Mouse (Mus musculus) CD8-positive naive resting alpha-beta T cell, adult 2 months (primary cell): ENCODE data around the gene Pcgf6.
"Not testable (repeated sequence)": the region's sequence is repeated elsewhere in the genome, so short reads cannot be mapped to it uniquely, and the experiment has no call there.

Experiments
- DNase-seq, 2 experiments: peaks; one replicate each; pipeline ENCODE4 v3.0.0; 2022; ENCODE audit warnings: low read depth in 2 of 2, low spot score in 2 of 2

Pcgf6 gene

DNA sequence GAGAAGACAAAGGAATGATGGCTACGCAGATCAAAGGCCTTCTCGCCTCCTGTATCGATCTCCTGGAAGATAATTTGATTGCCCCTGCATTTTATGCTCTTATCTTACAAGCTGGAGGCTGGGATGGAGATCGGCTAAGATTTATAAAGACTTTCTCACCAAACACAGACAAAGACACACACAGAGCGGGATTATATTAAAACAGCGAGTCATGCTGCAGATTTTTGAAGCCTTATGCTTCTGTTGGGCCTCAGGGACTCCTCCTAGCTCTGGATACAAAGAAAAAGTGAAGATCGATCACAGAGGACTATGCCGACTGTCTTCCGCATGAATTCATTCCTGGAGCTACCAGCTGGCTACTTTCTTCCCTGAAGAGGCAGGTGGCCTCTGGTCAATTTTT is 20.9 kb downstream of the Pcgf6 start:
- no peak for DNase-seq

DNA sequence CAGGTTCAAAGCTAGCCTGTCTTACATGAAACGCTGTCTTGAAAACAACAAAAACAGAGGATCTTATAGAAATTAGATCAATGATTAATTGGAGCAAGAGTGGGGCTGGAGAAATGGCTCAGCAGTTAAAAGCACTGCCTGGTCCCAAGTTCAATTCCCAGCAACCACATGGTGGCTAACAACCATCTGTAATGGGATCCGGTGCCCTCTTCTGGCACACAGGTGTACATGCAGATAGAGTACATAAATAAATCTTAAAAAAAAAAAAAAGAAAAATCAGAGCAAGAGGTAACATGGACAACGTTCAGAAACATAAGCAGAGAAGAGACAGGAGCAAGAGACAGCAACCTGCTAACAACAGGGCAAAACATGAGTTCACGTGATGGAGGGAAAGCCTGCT is 24.2 kb downstream of the Pcgf6 start:
- DNase-seq = no peak

DNA sequence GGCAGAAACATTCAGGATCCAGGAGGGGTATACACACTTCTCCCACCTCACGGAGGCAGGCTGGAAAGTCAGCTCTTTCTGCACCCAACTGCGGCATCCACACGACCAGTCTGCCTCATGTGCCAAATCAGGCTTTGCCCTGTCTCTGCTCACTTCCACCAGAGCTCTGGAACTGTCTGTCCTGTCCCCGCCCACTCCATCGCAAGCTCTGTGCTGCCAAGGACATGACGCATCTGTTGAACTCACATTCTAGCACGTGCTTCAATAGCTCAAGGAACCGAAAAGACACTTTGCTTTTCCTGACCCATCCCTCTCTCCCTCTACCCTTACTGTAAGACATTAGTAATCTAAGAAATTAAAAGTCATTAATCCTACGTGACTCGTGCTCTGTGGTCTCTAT is 25.8 kb downstream of the Pcgf6 start:
- no peak for DNase-seq

- no peak for DNase-seq
Measured at GRCm38 (mm10) chr19:47023546-47023945, 27.2 kb downstream of the Pcgf6 start.

DNA sequence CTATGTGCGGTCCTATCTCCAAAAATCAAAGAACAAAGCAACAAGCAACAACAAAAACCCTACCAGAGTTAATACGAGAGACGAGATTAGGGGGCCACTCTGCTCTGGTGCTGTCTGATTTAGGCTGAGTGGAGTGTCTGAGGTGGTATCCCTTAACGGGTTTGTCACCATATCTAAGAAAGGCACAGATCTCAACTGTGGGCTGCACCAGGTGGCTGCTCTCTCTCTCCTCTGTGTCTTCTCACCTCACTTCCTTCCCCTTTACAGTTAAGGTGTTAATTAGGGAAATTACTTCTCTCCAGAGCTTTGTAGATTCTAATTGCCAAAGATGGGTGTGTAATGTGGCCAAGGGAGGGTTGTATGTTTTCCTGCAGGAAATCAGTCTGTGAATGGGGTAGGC is 28.0 kb downstream of the Pcgf6 start:
- DNase-seq = no peak

GRCm38 (mm10) chr19:47019326-47019725 is 31.4 kb downstream of the Pcgf6 start:
- no peak for DNase-seq

DNA sequence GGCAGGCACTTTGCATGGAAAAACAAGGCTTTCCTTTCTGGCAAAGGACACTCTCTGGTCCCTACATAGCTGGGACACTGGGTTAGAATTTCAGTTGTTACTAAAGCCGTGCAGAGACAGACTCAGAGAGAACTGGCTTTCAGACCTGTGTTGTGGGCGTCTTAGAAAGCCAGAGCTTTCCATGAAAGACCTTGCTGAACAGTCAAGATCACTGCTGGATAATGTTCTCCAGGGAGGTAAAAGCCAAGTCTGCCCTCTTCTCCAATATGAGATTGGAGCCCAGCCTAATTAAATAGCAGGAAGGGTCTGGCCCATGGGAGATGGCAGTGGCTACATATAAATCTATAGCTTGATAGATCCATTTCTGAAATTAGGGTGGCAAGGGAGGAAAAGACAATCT is 32.4 kb downstream of the Pcgf6 start:
- no peak for DNase-seq

- no peak for DNase-seq
Measured at GRCm38 (mm10) chr19:47017831-47018230, 32.9 kb downstream of the Pcgf6 start.

- peak in 1 of 2 experiments; percentile 16 for DNase-seq
Measured at GRCm38 (mm10) chr19:47016487-47016886, 34.2 kb downstream of the Pcgf6 start.

- DNase-seq = no peak
Measured at GRCm38 (mm10) chr19:47015965-47016364, 34.7 kb downstream of the Pcgf6 start.

DNA sequence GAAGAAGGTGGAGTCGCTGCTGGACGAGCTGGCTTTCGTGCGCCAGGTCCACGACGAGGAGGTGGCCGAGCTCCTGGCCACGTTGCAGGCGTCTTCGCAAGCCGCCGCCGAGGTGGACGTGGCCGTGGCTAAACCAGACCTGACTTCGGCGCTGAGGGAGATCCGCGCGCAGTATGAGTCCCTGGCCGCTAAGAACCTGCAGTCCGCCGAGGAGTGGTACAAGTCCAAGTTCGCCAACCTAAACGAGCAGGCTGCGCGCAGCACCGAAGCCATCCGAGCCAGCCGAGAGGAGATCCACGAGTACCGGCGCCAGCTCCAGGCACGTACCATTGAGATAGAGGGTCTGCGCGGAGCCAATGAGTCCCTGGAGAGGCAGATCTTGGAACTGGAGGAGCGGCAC is 35.3 kb downstream of the Pcgf6 start:
- DNase-seq = no peak

GRCm38 (mm10) chr19:47014447-47015381 is 36.0 kb downstream of the Pcgf6 start, which contains the start of the genes Ina and Nt5c2:
Ina (plus strand) TSS chr19:47014698.
Nt5c2 (minus strand) TSS chr19:47015153.
- DNase-seq = no peak

DNA sequence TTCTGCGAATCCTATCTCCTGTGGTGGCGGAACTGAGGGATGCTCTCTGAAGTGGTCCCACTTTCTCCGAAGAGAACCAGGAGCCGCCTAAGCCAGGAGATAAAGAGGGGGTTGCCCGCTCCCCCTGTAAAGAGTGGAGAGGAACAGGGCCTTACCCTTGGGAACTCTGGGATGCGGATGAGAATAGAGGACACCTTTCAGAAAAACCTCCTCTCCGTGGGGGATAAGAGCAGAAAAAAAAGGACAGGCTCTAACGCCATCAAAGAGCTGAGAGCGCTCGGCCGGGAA is 36.6 kb downstream of the Pcgf6 start:
- DNase-seq = no peak

DNA sequence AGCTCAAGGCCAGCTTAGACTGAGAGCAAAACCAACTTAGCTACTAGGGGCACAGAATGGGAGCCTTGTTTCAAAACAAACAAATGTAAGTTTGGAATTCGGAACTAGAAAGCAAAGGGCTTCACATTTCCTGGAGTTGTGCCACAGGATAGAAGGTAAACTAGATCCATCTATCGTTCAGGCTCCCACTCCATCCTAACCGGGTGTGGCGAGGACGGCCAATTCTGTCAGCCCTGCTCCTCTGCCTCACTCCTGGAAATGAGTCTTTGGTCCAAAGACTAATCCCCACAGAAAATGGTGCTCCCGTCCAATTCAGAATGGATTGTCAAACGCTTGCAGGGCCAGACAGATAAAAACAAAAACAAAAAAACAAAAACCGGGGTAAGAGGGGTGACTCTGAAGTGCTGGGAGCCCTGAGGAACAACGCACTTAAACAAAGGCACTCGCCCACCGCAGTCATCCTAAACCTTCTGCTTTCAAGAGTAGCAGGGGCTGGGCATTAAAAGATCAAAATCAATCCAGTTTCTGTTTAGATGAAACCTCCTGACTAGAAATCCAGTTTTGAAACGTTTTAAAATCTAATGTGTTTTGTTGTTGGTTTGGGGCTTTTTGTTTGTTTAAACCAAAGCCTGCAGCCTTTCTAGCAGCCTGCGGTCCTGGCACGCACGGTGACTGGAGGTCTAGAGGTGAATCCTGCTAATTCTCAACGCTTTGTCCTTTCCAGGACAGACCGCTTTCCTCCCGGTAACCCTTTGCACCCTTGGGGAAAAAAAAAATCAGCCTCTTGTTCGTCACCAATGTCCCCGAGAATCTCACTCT is 37.2 kb downstream of the Pcgf6 start:
- no peak for DNase-seq

GRCm38 (mm10) chr19:47012521-47013130 is 38.1 kb downstream of the Pcgf6 start:
- no peak for DNase-seq

DNA sequence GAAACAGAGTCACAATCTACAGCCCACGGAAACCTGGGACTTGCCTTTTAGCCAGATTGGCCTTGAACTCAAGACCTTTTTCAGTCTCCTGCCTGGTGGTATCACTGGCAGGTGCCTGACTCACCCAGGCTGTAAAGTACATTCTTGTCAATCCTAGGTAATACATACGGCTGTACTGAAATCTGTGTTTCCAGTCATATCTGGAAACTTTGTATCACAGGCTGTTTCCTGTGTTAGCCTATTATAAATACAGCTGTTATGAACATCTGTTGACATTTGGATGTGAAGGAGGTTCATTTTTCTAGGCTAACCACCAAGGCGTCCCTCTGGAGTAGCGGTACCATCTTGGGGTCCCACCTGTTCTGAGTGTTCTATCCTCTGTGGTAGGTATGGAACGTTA is 40.8 kb downstream of the Pcgf6 start:
- no peak for DNase-seq

DNA sequence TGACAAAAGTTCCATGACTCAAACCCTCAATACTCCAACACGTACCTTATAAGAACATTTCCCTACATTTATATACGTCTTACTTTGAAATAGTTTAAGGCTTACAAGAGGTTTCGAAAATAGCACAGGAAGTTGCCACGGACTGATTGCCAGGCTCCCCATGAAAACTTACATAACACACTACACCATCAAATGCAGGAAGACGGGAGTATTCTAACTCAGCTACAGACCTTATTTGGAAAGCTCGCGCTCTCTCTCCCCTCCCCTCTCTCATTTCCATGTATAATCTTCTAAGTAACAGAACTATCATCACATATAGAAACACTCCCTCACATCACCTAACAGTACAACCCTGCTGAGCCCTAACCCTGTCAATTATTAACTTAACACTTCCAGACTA is 41.3 kb downstream of the Pcgf6 start:
- no peak for DNase-seq

DNA sequence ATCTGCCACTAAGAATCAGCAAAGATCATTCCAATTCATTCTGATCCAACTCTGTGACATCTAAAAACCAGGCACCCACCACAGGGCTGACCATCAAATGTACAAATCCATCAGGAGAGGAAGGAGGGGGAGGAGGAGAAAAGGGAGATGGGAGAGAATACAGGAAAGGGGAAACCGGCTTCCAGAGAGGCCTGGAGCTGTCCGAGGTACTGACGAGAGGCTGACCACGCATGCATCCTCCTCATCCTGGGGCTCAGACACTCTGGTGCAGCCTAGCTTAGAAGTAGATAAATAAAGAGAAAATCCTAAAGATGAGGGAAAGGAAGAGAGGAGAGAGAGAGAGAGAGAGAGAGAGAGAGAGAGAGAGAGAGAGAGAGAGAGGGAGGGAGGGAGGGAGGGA is 44.4 kb downstream of the Pcgf6 start:
- no peak for DNase-seq

DNA sequence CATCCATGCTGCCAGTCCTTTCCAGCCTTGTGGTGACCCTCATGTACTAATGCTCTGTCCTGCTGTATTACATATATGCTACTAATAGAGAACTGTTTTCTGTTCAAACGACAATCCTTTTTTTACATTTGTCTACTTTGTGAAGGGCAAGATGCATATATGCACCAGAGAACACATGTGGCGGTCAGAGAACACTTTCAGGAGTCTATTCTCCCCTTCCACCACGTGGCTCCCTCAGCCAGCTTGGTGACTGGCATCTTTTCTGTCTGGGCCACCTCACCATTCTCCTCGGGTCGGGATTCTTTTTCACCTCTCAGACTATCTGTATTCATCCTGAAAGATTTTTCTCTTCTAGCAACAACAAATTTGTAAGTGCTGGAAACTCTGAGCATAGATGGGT is 44.8 kb downstream of the Pcgf6 start:
- no peak for DNase-seq

GRCm38 (mm10) chr19:47003742-47004511 is 46.8 kb downstream of the Pcgf6 start:
- DNase-seq = no peak

DNA sequence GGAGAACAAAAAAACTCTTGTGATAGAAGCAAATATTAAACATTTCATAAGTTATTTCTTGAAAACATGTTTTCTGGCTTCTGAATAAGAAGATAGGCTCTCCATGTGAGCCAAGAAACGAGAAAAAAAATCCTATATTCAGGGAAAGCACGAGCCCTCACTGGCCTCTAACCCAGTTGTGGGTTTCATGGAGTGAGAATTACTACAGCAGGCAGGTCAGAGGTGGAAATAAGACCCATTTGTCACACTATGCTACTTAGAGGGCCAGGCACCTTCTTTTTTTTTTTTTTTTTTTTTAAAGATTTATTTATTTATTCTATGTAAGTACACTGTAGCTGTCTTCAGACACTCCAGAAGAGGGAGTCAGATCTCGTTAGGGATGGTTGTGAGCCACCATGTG is 50.3 kb downstream of the Pcgf6 start:
- not testable (repeated sequence) for DNase-seq
